Mouse (Mus musculus) kidney, adult 18-20 months (tissue): ENCODE measurements around the gene Ush2a.

Source experiments
- DNase-seq: peaks from one replicate; pipeline ENCODE4 v3.0.0; 2021

The Ush2a gene

GRCm38 (mm10) chr1:188387820-188388471, 126.1 kb downstream of the Ush2a start:
- no peak for DNase-seq

GRCm38 (mm10) chr1:188390080-188390479, 128.3 kb downstream of the Ush2a start:
- DNase-seq = no peak

GRCm38 (mm10) chr1:188407176-188407575, 145.4 kb downstream of the Ush2a start:
- no peak for DNase-seq

- DNase-seq = no peak
These were observed 146.0 kb downstream of the Ush2a start for GRCm38 (mm10) chr1:188407613-188408386.

- DNase-seq = no peak
These were observed 148.7 kb downstream of the Ush2a start for GRCm38 (mm10) chr1:188410547-188410946.

GRCm38 (mm10) chr1:188420543-188420942, 158.7 kb downstream of the Ush2a start:
- no peak for DNase-seq

- no peak for DNase-seq
These were observed 166.3 kb downstream of the Ush2a start for GRCm38 (mm10) chr1:188428172-188428571.

GRCm38 (mm10) chr1:188430689-188431088, 168.9 kb downstream of the Ush2a start:
- DNase-seq = no peak

GRCm38 (mm10) chr1:188447964-188448363, 186.1 kb downstream of the Ush2a start:
- DNase-seq = no peak

- DNase-seq = no peak
These were observed 194.8 kb downstream of the Ush2a start for GRCm38 (mm10) chr1:188456466-188457175.

- DNase-seq = no peak
These were observed 195.6 kb downstream of the Ush2a start for GRCm38 (mm10) chr1:188457221-188458008.

GRCm38 (mm10) chr1:188461203-188461602, 199.4 kb downstream of the Ush2a start:
- no peak for DNase-seq

- DNase-seq = no peak
These were observed 202.8 kb downstream of the Ush2a start for GRCm38 (mm10) chr1:188464653-188465052.

GRCm38 (mm10) chr1:188468371-188468783, 206.6 kb downstream of the Ush2a start:
- DNase-seq = no peak

GRCm38 (mm10) chr1:188504958-188505357, 243.1 kb downstream of the Ush2a start:
- no peak for DNase-seq

- DNase-seq = no peak
These were observed 257.0 kb downstream of the Ush2a start for GRCm38 (mm10) chr1:188518792-188519191.

- DNase-seq = no peak
These were observed 265.6 kb downstream of the Ush2a start for GRCm38 (mm10) chr1:188527451-188527850.

- DNase-seq = no peak
These were observed 267.8 kb downstream of the Ush2a start for GRCm38 (mm10) chr1:188529606-188530131.

GRCm38 (mm10) chr1:188537021-188537420, 275.2 kb downstream of the Ush2a start:
- DNase-seq = no peak

GRCm38 (mm10) chr1:188539621-188540020, 277.8 kb downstream of the Ush2a start:
- no peak for DNase-seq

GRCm38 (mm10) chr1:188541492-188541891, 279.7 kb downstream of the Ush2a start:
- DNase-seq = no peak

GRCm38 (mm10) chr1:188543364-188543763, 281.5 kb downstream of the Ush2a start:
- DNase-seq = no peak

GRCm38 (mm10) chr1:188549686-188550085, 287.9 kb downstream of the Ush2a start:
- no peak for DNase-seq
